Mouse (Mus musculus) kidney, embryonic 14.5 days (tissue): ENCODE results near the gene Bora. TPM values are rescaled to one million over a fixed set of nuclear protein-coding genes. Genes with fewer than 3 reads are reported as not detected.
"Not testable (repeated sequence)": the region's sequence is repeated elsewhere in the genome, so short reads cannot be mapped to it uniquely, and the experiment has no call there.

ENCODE experiments used
- ATAC-seq: fragments of 200-750 bp; cut with Nextera tagmentation; 2 replicates; pipeline ENCODE4 v1.8.0; 2017; ENCODE audit warnings: moderate number of reproducible peaks, mild to moderate bottlenecking, moderate TSS enrichment, moderate library complexity; ENCODE audit not compliant: low FRiP score, low TSS enrichment
- H3K27ac ChIP-seq: fragments of 300-500 bp; sonication (generic); 2 replicates; pipeline ENCODE4 v1.5.1; 2014; ENCODE audit warnings: low read depth, mild to moderate bottlenecking, low read length, moderate library complexity, mixed read lengths
- H3K27me3 ChIP-seq: fragments of 300-500 bp; sonication (generic); 2 replicates; pipeline ENCODE4 v1.6.1; 2014; ENCODE audit warnings: mild to moderate bottlenecking, low read length; ENCODE audit not compliant: control insufficient read depth, insufficient read depth
- H3K36me3 ChIP-seq: fragments of 300-500 bp; sonication (generic); 2 replicates; pipeline ENCODE4 v1.6.1; 2014; ENCODE audit warnings: low read length, mixed read lengths; ENCODE audit not compliant: control insufficient read depth, insufficient read depth
- H3K4me1 ChIP-seq: fragments of 300-500 bp; sonication (generic); 2 replicates; pipeline ENCODE4 v1.6.1; 2014; ENCODE audit warnings: low read length, mixed read lengths; ENCODE audit not compliant: control insufficient read depth, insufficient read depth
- H3K4me2 ChIP-seq: fragments of 300-500 bp; sonication (generic); replicated peaks from 2 replicates; pipeline ENCODE4 v1.6.1; 2014; ENCODE audit warnings: low read depth, mild to moderate bottlenecking, low read length
- H3K4me3 ChIP-seq: fragments of 300-500 bp; sonication (generic); 2 replicates; pipeline ENCODE4 v1.5.1; 2014; ENCODE audit warnings: mild to moderate bottlenecking, low read length
- H3K9ac ChIP-seq: fragments of 300-500 bp; sonication (generic); 2 replicates; pipeline ENCODE4 v1.6.1; 2014; ENCODE audit warnings: low read depth, mild to moderate bottlenecking, low read length, moderate library complexity
- H3K9me3 ChIP-seq: fragments of 300-500 bp; sonication (generic); 2 replicates; pipeline ENCODE4 v1.6.1; 2016; ENCODE audit warnings: low read length; ENCODE audit not compliant: control insufficient read depth
- WGBS: fragments of 180-500 bp; shearing (Covaris S2); extraction: QIAGEN DNeasy Blood & Tissue Kit; methylation state at CpG from one replicate; pipeline ENCODE4 v1.1.7; 2014; 5-methylcytosine and 5-hydroxymethylcytosine counted together
- polyA plus RNA-seq: library from polyadenylated mRNA; unstranded; fragments of >200 nt; fragmentation: Nextera tagmentation; extraction: Ambion mirVana; gene quantifications from 2 replicates; pipeline ENCODE4 v1.2.1, GENCODE M21; 2014

The Bora gene
- polyA plus RNA-seq, 1 experiment from 2014 or later: 97.6 TPM

DNA sequence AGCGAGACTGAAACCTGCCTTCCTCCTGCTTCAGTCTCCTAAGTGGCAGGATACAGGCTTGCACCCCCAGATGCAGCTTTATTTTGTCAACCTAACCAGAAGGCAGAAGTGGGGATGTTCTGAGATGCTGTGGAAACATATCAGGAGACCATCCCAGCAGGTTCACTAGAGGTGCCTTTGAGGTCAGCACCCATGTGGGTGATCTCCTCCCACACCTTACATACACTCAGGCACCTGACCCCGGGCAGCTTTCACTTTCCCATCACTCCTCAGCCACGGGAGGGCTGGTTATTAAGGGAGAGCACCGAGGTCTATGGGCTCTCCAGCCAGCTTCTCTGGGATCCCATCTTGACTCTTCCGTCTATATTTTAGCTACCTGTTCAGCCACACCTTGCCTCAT, 13.4 kb upstream of the Bora start:
- no peak overlapping the region for H3K9ac ChIP-seq

DNA sequence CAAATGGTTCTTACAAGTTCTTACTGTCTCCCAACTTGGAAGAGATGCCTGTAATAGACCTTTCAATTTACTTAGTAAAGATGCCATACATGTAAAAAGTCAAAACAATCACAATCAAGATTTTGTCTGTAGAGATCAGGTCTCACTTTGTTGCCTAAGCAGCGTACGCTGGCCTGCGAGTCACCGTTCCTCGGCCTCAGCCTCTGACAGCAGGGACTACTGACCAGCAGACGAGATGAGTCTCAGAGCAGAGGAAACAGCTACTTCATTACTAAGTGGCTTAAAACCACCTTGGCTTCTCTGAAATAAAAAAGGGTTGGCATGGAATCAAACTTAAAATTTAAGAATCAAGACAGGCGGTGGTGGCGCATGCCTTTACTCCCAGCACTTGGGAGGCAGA, 11.2 kb upstream of the Bora start:
- 90% methylated on average over 8 of the region's 8 CpGs for WGBS
- H3K9me3 ChIP-seq, ATAC-seq, H3K9ac ChIP-seq, H3K4me3 ChIP-seq, H3K4me2 ChIP-seq, H3K4me1 ChIP-seq, H3K27me3 ChIP-seq, H3K27ac ChIP-seq: not testable (repeated sequence)
- H3K36me3 ChIP-seq: peaks cover 38% of the 10 kb centered on the region

More for the DNA sequence above, 13.4 kb upstream of the Bora start:
- WGBS: 82% methylated on average over 5 of the region's 5 CpGs
- no peak overlapping the region for H3K4me2 ChIP-seq
- no peak overlapping the region for H3K27ac ChIP-seq
- H3K4me3 ChIP-seq: no peak overlapping the region
- ATAC-seq: no peak
- H3K9me3 ChIP-seq: no peaks in the 10 kb centered on the region
- H3K4me1 ChIP-seq: no peaks in the 10 kb centered on the region
- no peaks in the 10 kb centered on the region for H3K27me3 ChIP-seq
- H3K36me3 ChIP-seq: peaks cover 22% of the 10 kb centered on the region

DNA sequence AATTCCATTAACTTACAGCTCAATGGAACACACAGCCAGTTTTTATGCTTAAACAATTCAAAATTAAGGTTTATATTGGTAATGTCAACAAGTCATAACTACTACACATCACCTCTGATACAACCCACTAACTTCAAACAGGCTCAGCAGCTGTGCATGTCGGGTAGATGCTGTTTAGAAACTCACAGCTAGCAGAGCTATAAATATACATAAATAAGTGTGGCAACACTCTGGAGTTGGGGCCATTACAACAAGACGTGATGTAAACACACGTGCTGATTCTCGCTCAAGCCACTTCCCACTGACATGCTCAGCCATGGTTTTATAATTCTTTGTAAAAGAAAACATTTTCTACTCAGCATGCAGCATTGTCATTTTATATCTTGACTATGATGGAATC, 10.0 kb upstream of the Bora start:
- Histone ChIP-seq H3K4me1 (no peaks in the 10 kb centered on the region), H3K9me3 (no peaks in the 10 kb centered on the region), H3K4me3 (no peak overlapping the region), H3K9ac (no peak overlapping the region), H3K4me2 (no peak overlapping the region), H3K36me3 (peaks cover 38% of the 10 kb centered on the region), H3K27ac (no peak overlapping the region), H3K27me3 (no peaks in the 10 kb centered on the region)
- ATAC-seq: no peak
- WGBS: 84% methylated on average over 4 of the region's 4 CpGs

DNA sequence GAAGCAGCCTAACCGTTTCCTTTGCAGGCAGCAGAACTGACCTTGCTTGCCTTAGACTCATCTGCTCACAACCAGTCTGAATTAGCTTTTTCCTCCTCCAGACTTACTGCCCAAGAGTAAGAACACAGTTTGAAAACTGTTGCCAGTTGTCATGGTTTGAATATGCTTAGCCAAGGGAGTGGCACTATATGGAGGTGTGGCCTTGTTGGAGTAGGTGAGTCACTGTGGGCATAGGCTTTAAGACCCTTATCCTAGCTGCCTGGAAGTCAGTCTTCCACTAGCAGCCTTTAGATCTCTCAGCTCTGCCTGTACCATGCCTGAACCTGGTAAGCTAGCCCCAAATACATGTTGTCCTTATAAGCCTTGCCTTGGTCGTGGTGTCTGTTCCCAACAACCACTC, 8.3 kb upstream of the Bora start:
- Histone ChIP-seq H3K9ac (no peak overlapping the region), H3K36me3 (peaks cover 38% of the 10 kb centered on the region), H3K27ac (no peak overlapping the region), H3K4me3 (no peak overlapping the region), H3K4me1 (0 out of 2 replicates have a peak, but pooled peaks cover 6% of the 10 kb centered on the region), H3K9me3 (no peaks in the 10 kb centered on the region), H3K27me3 (no peaks in the 10 kb centered on the region), H3K4me2 (no peak overlapping the region)
- ATAC-seq: no peak
- WGBS: 87% methylated on average over 2 of the region's 2 CpGs

DNA sequence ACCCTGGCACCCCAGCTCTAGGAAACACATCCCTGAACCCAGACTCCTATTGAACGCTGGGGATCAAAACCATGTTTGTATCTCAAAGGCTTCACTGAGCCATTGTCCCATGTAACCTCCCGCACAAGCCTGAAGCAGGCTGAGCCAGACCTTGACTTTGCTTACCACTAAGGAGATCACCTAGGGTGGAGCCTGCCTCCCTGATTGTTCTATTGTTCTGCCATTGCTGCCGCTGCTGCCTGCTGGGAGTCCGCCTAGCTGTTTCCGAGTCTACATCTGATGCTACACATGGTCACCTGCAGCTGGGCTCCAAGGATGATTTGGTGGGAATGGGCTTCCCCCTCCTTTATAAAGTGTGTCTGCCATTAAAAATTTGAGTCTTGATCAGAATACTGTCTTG, 6.7 kb upstream of the Bora start:
- H3K36me3 ChIP-seq: peaks cover 26% of the 10 kb centered on the region
- not testable (repeated sequence) for H3K27ac ChIP-seq, H3K9ac ChIP-seq, H3K4me3 ChIP-seq, ATAC-seq, H3K9me3 ChIP-seq, H3K27me3 ChIP-seq, H3K4me2 ChIP-seq
- peaks cover 15% of the 10 kb centered on the region for H3K4me1 ChIP-seq
- 83% methylated on average over 5 of the region's 5 CpGs for WGBS

DNA sequence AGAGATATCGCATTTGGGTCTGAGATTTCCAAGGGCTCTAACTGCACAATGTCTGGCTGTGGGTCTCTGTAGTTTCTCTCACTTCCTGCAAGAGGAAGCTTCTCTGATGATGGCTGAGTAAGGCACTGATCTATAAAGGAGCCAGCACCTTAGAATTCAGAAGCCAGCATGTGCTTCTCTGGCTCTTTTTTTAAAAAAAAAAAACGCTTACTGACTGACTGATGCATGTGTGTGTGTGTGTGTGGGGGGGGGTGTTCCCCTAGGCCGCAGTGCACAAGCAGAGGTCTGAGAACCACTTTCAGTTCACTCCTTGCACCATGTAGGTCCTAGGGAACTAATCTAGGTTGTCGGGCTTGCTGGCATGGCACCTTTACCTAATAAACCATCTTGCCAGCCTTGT, 4.6 kb upstream of the Bora start:
- 69% methylated on average over 4 of the region's 4 CpGs for WGBS

DNA sequence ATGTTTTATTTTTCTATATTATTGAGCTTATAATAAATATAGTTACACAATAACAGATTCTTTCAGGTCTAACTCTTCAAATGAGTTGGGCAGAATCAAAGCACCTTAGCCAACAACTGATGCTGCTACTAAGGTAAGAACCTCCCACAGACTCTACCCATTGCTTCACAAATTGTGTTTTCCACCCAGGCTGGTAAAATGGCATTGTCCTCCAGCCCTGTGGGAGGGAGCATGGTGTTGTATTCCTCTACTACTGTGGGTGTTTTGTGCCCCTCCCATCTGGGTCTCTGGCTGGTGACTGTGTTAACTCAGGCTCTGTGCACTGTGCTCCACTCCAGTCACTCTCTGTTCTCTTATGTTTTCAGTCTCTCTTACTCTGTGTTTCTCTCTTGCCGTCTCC, 2.5 kb upstream of the Bora start:
- Histone ChIP-seq H3K9me3 (no peaks in the 10 kb centered on the region), H3K4me1 (peaks cover 26% of the 10 kb centered on the region), H3K27me3 (no peaks in the 10 kb centered on the region), H3K27ac (no peak overlapping the region), H3K4me2 (peak overlapping the region; percentile 70), H3K9ac (no peak overlapping the region; the same call in 1 of the 2 replicates), H3K4me3 (peak overlapping the region; percentile 99; the same call in 1 of the 2 replicates), H3K36me3 (peaks cover 7% of the 10 kb centered on the region)
- WGBS: 30% methylated on average over 1 of the region's 1 CpGs
- no peak for ATAC-seq

More for the DNA sequence above, 4.6 kb upstream of the Bora start:
- Histone ChIP-seq H3K9me3 (no peaks in the 10 kb centered on the region), H3K27me3 (no peaks in the 10 kb centered on the region), H3K9ac (no peak overlapping the region), H3K4me2 (no peak overlapping the region), H3K4me3 (no peak overlapping the region), H3K4me1 (peaks cover 20% of the 10 kb centered on the region), H3K36me3 (peaks cover 20% of the 10 kb centered on the region), H3K27ac (no peak overlapping the region)
- no peak for ATAC-seq

DNA sequence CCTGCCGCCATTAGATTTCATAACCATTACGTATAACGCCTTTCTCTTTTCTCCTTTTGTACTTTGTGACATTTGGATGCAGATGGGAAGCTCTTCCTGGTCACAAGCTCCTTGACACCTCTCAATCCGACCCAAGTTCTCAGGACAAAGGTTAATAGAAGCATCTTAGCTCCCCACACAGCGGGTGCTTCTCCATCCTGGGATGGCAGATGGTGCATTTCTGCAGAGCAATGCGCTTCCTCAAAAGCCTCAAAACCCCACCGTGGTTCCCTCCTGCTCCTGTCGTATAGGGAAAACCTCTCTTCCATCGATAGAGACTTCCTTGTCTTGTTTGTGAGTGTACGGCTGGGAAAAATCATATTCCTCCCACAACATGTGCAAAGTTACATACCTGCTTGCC, 1.9 kb upstream of the Bora start:
- H3K36me3 ChIP-seq: peaks cover 1% of the 10 kb centered on the region
- 39% methylated on average over 10 of the region's 10 CpGs for WGBS
- ATAC-seq: no peak
- no peak overlapping the region for H3K27ac ChIP-seq
- H3K9ac ChIP-seq: peak overlapping the region; percentile 97; the same call in 1 of the 2 replicates
- H3K4me1 ChIP-seq: peaks cover 26% of the 10 kb centered on the region
- H3K27me3 ChIP-seq: no peaks in the 10 kb centered on the region
- peak overlapping the region; percentile 99 for H3K4me3 ChIP-seq
- peak overlapping the region; percentile 70 for H3K4me2 ChIP-seq
- H3K9me3 ChIP-seq: no peaks in the 10 kb centered on the region

DNA sequence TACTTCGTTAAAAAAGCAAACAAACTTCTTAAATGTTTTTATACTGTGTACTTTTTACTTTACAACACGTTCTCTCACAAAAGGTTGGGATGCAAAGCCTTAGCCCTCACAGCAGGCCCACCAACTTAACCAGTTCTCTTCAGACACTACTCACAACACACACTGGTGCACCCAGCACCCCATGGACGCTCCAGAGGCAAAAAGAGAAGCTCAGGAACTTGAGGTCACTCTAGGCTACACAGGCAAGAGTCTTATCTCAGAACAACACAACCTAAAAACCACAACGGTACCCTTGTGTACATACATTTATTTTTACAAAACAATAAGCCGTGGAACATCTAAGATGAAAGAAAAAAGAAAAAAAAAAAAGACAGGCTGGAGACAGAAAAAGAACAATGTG, 1.3 kb upstream of the Bora start:
- Histone ChIP-seq H3K9ac (peak overlapping the region; percentile 97; the same call in 1 of the 2 replicates), H3K36me3 (peaks cover under 1% of the 10 kb centered on the region; the same call in 1 of the 2 replicates), H3K4me1 (peaks cover 26% of the 10 kb centered on the region), H3K27me3 (no peaks in the 10 kb centered on the region), H3K4me3 (peak overlapping the region; percentile 99), H3K9me3 (no peaks in the 10 kb centered on the region), H3K27ac (no peak overlapping the region), H3K4me2 (peak overlapping the region; percentile 70)
- 9% methylated on average over 5 of the region's 5 CpGs for WGBS
- no peak for ATAC-seq
